Mouse (Mus musculus) forebrain, embryonic 16.5 days (tissue): ENCODE data around the gene Nlrp3. TPM values are rescaled to one million over a fixed set of nuclear protein-coding genes. Genes with fewer than 3 reads are reported as not detected.

Source experiments
- ATAC-seq: fragments of 200-750 bp; cut with Nextera tagmentation; 2 replicates; pipeline ENCODE4 v1.8.0; 2017; ENCODE audit warnings: mild to moderate bottlenecking, moderate library complexity
- H3K27ac ChIP-seq: fragments of 300-500 bp; sonication (generic); 2 replicates; pipeline ENCODE4 v1.5.1; 2014; ENCODE audit warnings: low read length, control low read depth
- H3K27me3 ChIP-seq: fragments of 300-500 bp; sonication (generic); replicated peaks from 2 replicates; pipeline ENCODE4 v1.6.1; 2014; ENCODE audit warnings: low read length; ENCODE audit not compliant: control insufficient read depth, insufficient read depth
- H3K36me3 ChIP-seq: fragments of 300-500 bp; sonication (generic); 2 replicates; pipeline ENCODE4 v1.6.1; 2014; ENCODE audit not compliant: control insufficient read depth, insufficient read depth
- H3K4me1 ChIP-seq: fragments of 300-500 bp; sonication (generic); replicated peaks from 2 replicates; pipeline ENCODE4 v1.6.1; 2014; ENCODE audit warnings: low read length; ENCODE audit not compliant: control insufficient read depth, insufficient read depth
- H3K4me2 ChIP-seq: fragments of 300-500 bp; sonication (generic); 2 replicates; pipeline ENCODE4 v1.6.1; 2014; ENCODE audit warnings: mild to moderate bottlenecking, low read length, control low read depth
- H3K4me3 ChIP-seq: fragments of 300-500 bp; sonication (generic); replicated peaks from 2 replicates; pipeline ENCODE4 v1.5.1; 2014; ENCODE audit warnings: mild to moderate bottlenecking, low read length, control low read depth
- H3K9ac ChIP-seq: fragments of 300-500 bp; sonication (generic); replicated peaks from 2 replicates; pipeline ENCODE4 v1.6.1; 2014; ENCODE audit warnings: low read depth, low read length, control low read depth
- H3K9me3 ChIP-seq: fragments of 300-500 bp; sonication (generic); 2 replicates; pipeline ENCODE4 v1.6.1; 2016; ENCODE audit warnings: low read length; ENCODE audit not compliant: control insufficient read depth
- WGBS: fragments of 180-500 bp; shearing (Covaris S2); extraction: QIAGEN DNeasy Blood & Tissue Kit; methylation state at CpG from one replicate; pipeline ENCODE4 v1.1.7; 2014; 5-methylcytosine and 5-hydroxymethylcytosine counted together
- polyA plus RNA-seq: library from polyadenylated mRNA; unstranded; fragments of >200 nt; fragmentation: Nextera tagmentation; extraction: Ambion mirVana; gene quantifications from 2 replicates; pipeline ENCODE4 v1.2.1, GENCODE M21; 2015

The Nlrp3 gene
- polyA plus RNA-seq, 1 experiment from 2014 or later, result 0.11 TPM

- H3K27me3 ChIP-seq, result no peaks in the 10 kb centered on the region
- no peak for ATAC-seq
- H3K27ac ChIP-seq, result no peak overlapping the region
- no peaks in the 10 kb centered on the region for H3K9me3 ChIP-seq
- H3K4me2 ChIP-seq, result no peak overlapping the region
- H3K4me3 ChIP-seq, result no peak overlapping the region
- no peaks in the 10 kb centered on the region for H3K4me1 ChIP-seq
- H3K36me3 ChIP-seq, result no peaks in the 10 kb centered on the region
- WGBS, result 82% methylated on average over 5 of the region's 5 CpGs
- no peak overlapping the region for H3K9ac ChIP-seq
Measured at GRCm38 (mm10) chr11:59530221-59530620, 11.1 kb upstream of the Nlrp3 start.

- no peaks in the 10 kb centered on the region for H3K27me3 ChIP-seq
- H3K4me2 ChIP-seq, result no peak overlapping the region
- WGBS, result 65% methylated on average over 6 of the region's 6 CpGs
- H3K36me3 ChIP-seq, result no peaks in the 10 kb centered on the region
- H3K9ac ChIP-seq, result no peak overlapping the region
- no peaks in the 10 kb centered on the region for H3K4me1 ChIP-seq
- no peak overlapping the region for H3K27ac ChIP-seq
- no peak overlapping the region for H3K4me3 ChIP-seq
- peak; percentile 23; the same call in 1 of the 2 replicates for ATAC-seq
- H3K9me3 ChIP-seq, result no peaks in the 10 kb centered on the region
Measured at GRCm38 (mm10) chr11:59530870-59531535, 10.4 kb upstream of the Nlrp3 start.

GRCm38 (mm10) chr11:59531562-59531961 lies 9.8 kb upstream of the Nlrp3 start:
- Histone ChIP-seq H3K9me3 (no peaks in the 10 kb centered on the region), H3K4me1 (no peaks in the 10 kb centered on the region), H3K4me2 (no peak overlapping the region), H3K9ac (no peak overlapping the region), H3K36me3 (no peaks in the 10 kb centered on the region), H3K4me3 (no peak overlapping the region), H3K27ac (no peak overlapping the region), H3K27me3 (no peaks in the 10 kb centered on the region)
- ATAC-seq, result no peak
- 83% methylated on average over 5 of the region's 5 CpGs for WGBS

GRCm38 (mm10) chr11:59537218-59538130 lies 3.9 kb upstream of the Nlrp3 start:
- Histone ChIP-seq H3K4me1 (no peaks in the 10 kb centered on the region), H3K36me3 (no peaks in the 10 kb centered on the region), H3K27me3 (no peaks in the 10 kb centered on the region), H3K4me2 (no peak overlapping the region), H3K27ac (no peak overlapping the region), H3K9ac (no peak overlapping the region), H3K4me3 (no peak overlapping the region), H3K9me3 (no peaks in the 10 kb centered on the region)
- WGBS, result 69% methylated on average over 16 of the region's 16 CpGs
- no peak for ATAC-seq

GRCm38 (mm10) chr11:59538387-59538786 lies 3.0 kb upstream of the Nlrp3 start:
- 42% methylated on average over 11 of the region's 11 CpGs for WGBS
- H3K4me1 ChIP-seq, result no peaks in the 10 kb centered on the region
- no peaks in the 10 kb centered on the region for H3K27me3 ChIP-seq
- no peak overlapping the region for H3K4me3 ChIP-seq
- H3K4me2 ChIP-seq, result no peak overlapping the region
- no peaks in the 10 kb centered on the region for H3K9me3 ChIP-seq
- ATAC-seq, result no peak
- H3K9ac ChIP-seq, result no peak overlapping the region
- H3K36me3 ChIP-seq, result no peaks in the 10 kb centered on the region
- H3K27ac ChIP-seq, result no peak overlapping the region

GRCm38 (mm10) chr11:59540123-59540522 lies 1.2 kb upstream of the Nlrp3 start:
- 81% methylated on average over 3 of the region's 3 CpGs for WGBS
- no peaks in the 10 kb centered on the region for H3K36me3 ChIP-seq
- no peak overlapping the region for H3K4me3 ChIP-seq
- ATAC-seq, result no peak
- H3K4me2 ChIP-seq, result no peak overlapping the region
- no peaks in the 10 kb centered on the region for H3K27me3 ChIP-seq
- H3K27ac ChIP-seq, result no peak overlapping the region
- no peaks in the 10 kb centered on the region for H3K9me3 ChIP-seq
- H3K9ac ChIP-seq, result no peak overlapping the region
- H3K4me1 ChIP-seq, result no peaks in the 10 kb centered on the region

GRCm38 (mm10) chr11:59542442-59542841 lies 1.1 kb downstream of the Nlrp3 start:
- Histone ChIP-seq H3K4me1 (no peaks in the 10 kb centered on the region), H3K9me3 (no peaks in the 10 kb centered on the region), H3K36me3 (no peaks in the 10 kb centered on the region), H3K4me2 (no peak overlapping the region), H3K9ac (no peak overlapping the region), H3K27ac (no peak overlapping the region), H3K27me3 (no peaks in the 10 kb centered on the region), H3K4me3 (no peak overlapping the region)
- no peak for ATAC-seq
- 84% methylated on average over 6 of the region's 6 CpGs for WGBS

GRCm38 (mm10) chr11:59543376-59543775 lies 2.0 kb downstream of the Nlrp3 start:
- Histone ChIP-seq H3K27me3 (no peaks in the 10 kb centered on the region), H3K9ac (no peak overlapping the region), H3K4me1 (no peaks in the 10 kb centered on the region), H3K4me2 (no peak overlapping the region), H3K27ac (no peak overlapping the region), H3K9me3 (no peaks in the 10 kb centered on the region), H3K4me3 (no peak overlapping the region), H3K36me3 (no peaks in the 10 kb centered on the region)
- WGBS, result 95% methylated on average over 3 of the region's 3 CpGs
- no peak for ATAC-seq

GRCm38 (mm10) chr11:59544005-59544404 lies 2.6 kb downstream of the Nlrp3 start:
- H3K27ac ChIP-seq, result no peak overlapping the region
- H3K4me3 ChIP-seq, result no peak overlapping the region
- H3K4me2 ChIP-seq, result no peak overlapping the region
- WGBS, result 89% methylated on average over 9 of the region's 9 CpGs
- no peaks in the 10 kb centered on the region for H3K36me3 ChIP-seq
- H3K27me3 ChIP-seq, result no peaks in the 10 kb centered on the region
- H3K9ac ChIP-seq, result no peak overlapping the region
- no peaks in the 10 kb centered on the region for H3K9me3 ChIP-seq
- H3K4me1 ChIP-seq, result no peaks in the 10 kb centered on the region
- no peak for ATAC-seq
